Mouse (Mus musculus) large intestine, adult 2 months (tissue): ENCODE measurements at regions not wholly inside any gene's neighbourhood (a gene's known extent, or its start where the extent isn't known, plus 50 kb on each side); places are given as distances from the start of the nearest gene placed in this dataset.
A peak's percentile ranks its signal among the peaks of the same experiment; 100 is the strongest.

Experiments used
- DNase-seq: peaks from one replicate; pipeline ENCODE4 v3.0.0-alpha.2; 2012; ENCODE audit warnings: low read depth, low spot score
- WGBS: fragments of 180-500 bp; shearing (Covaris S2); methylation state at CpG from one replicate; pipeline ENCODE4 v1.1.7; 2018; 5-methylcytosine and 5-hydroxymethylcytosine counted together

- WGBS: 51% methylated on average over 29 of the region's 29 CpGs
- DNase-seq: no peak
Measured at GRCm38 (mm10) chr14:59075845-59076745, 66.6 kb downstream of the 1700129C05Rik start.

GRCm38 (mm10) chr14:59072323-59073039, 70.2 kb downstream of the 1700129C05Rik start:
- DNase-seq: no peak
- 84% methylated on average over 7 of the region's 7 CpGs for WGBS

GRCm38 (mm10) chr14:59070056-59070455, 72.6 kb downstream of the 1700129C05Rik start:
- no peak for DNase-seq
- WGBS: 85% methylated on average over 2 of the region's 2 CpGs

GRCm38 (mm10) chr14:59066456-59067220, 76.1 kb downstream of the 1700129C05Rik start:
- no peak for DNase-seq
- 67% methylated on average over 8 of the region's 8 CpGs for WGBS

- no peak for DNase-seq
- 85% methylated on average over 3 of the region's 3 CpGs for whole genome bisulfite sequencing
Measured at GRCm38 (mm10) chr14:59063221-59063620, 79.5 kb downstream of the 1700129C05Rik start.

- 96% methylated on average over 3 of the region's 3 CpGs for WGBS
- DNase-seq: no peak
Measured at GRCm38 (mm10) chr14:59056832-59057231, 85.9 kb downstream of the 1700129C05Rik start.

- DNase-seq: no peak
- 86% methylated on average over 3 of the region's 3 CpGs for WGBS
Measured at GRCm38 (mm10) chr14:59055283-59055682, 87.4 kb downstream of the 1700129C05Rik start.

GRCm38 (mm10) chr14:59052421-59052820, 90.3 kb downstream of the 1700129C05Rik start:
- 73% methylated on average over 3 of the region's 3 CpGs for WGBS
- no peak for DNase-seq

GRCm38 (mm10) chr14:59051478-59051879, 91.2 kb downstream of the 1700129C05Rik start:
- no peak for DNase-seq

GRCm38 (mm10) chr14:59045687-59046086, 97.0 kb downstream of the 1700129C05Rik start:
- DNase-seq: no peak
- WGBS: 75% methylated on average over 7 of the region's 7 CpGs

More at GRCm38 (mm10) chr14:59051478-59051879, 91.2 kb downstream of the 1700129C05Rik start:
- 67% methylated on average over 6 of the region's 6 CpGs for WGBS

GRCm38 (mm10) chr14:59045235-59045634, 97.5 kb downstream of the 1700129C05Rik start:
- 85% methylated on average over 7 of the region's 7 CpGs for WGBS
- no peak for DNase-seq

- DNase-seq: no peak
- WGBS: 96% methylated on average over 2 of the region's 2 CpGs
Measured at GRCm38 (mm10) chr14:59042152-59042551, 100.5 kb downstream of the 1700129C05Rik start.

- WGBS: 34% methylated on average over 9 of the region's 9 CpGs
- DNase-seq: peak; percentile 32
Measured at GRCm38 (mm10) chr14:59025757-59026156, 116.9 kb downstream of the 1700129C05Rik start.

- no peak for DNase-seq
- 91% methylated on average over 3 of the region's 3 CpGs for WGBS
Measured at GRCm38 (mm10) chr14:59009534-59009933, 133.2 kb downstream of the 1700129C05Rik start.

GRCm38 (mm10) chr14:58999106-58999778, 143.5 kb downstream of the 1700129C05Rik start:
- WGBS: 59% methylated on average over 5 of the region's 5 CpGs
- DNase-seq: no peak

- 51% methylated on average over 6 of the region's 6 CpGs for WGBS
- DNase-seq: no peak
Measured at GRCm38 (mm10) chr14:58994994-58995393, 147.7 kb downstream of the 1700129C05Rik start.

GRCm38 (mm10) chr14:58989644-58990217, 153.0 kb downstream of the 1700129C05Rik start:
- DNase-seq: no peak
- 83% methylated on average over 5 of the region's 5 CpGs for WGBS

- WGBS: 20% methylated on average over 8 of the region's 8 CpGs
- DNase-seq: no peak
Measured at GRCm38 (mm10) chr14:58987688-58988087, 155.0 kb downstream of the 1700129C05Rik start.

- no peak for DNase-seq
- WGBS: 92% methylated on average over 5 of the region's 5 CpGs
Measured at GRCm38 (mm10) chr14:58985838-58986237, 156.9 kb downstream of the 1700129C05Rik start.
